Mouse (Mus musculus): Measurements from ENCODE around the gene Dntt. TPM values are rescaled to one million over a fixed set of nuclear protein-coding genes. Genes with fewer than 3 reads are reported as not detected.

The Dntt gene
- total and polyA plus RNA-seq, 2 experiments from 2014 or later, result not detected

- Histone ChIP-seq H3K9me3 (replicated peaks; ENCODE audit: control insufficient read depth, low read length) (no peaks in the 10 kb centered on the region), H3K27me3 (ENCODE audit: control insufficient read depth, insufficient read depth, low read length) (no peaks in the 10 kb centered on the region), H3K4me2 (ENCODE audit: low read depth, low read length) (no peak overlapping the region), H3K9ac (replicated peaks; ENCODE audit: low read depth, low read length) (no peak overlapping the region), H3K4me3 (ENCODE audit: low read depth, low read length) (no peak overlapping the region), H3K27ac (ENCODE audit: low read depth) (no peak overlapping the region), H3K4me1 (ENCODE audit: control insufficient read depth, insufficient read depth) (no peaks in the 10 kb centered on the region), H3K36me3 (replicated peaks; ENCODE audit: control insufficient read depth, insufficient read depth, low read length) (no peaks in the 10 kb centered on the region)
- TF ChIP-seq CTCF (IDR thresholded peaks at IDR 0.05; ENCODE audit: low read depth), result no peak
- TF ChIP-seq EP300 (IDR thresholded peaks at IDR 0.05; ENCODE audit: low read depth), result no peak
- DNase-seq (ENCODE audit: low spot score), result no peak
- WGBS, result 34% methylated on average over 7 of the region's 7 CpGs
- ATAC-seq (ENCODE audit: insufficient read depth, low read depth), result no peak
Observed at GRCm38 (mm10) chr19:40994911-40995310, 34.2 kb upstream of the Dntt start.

DNA sequence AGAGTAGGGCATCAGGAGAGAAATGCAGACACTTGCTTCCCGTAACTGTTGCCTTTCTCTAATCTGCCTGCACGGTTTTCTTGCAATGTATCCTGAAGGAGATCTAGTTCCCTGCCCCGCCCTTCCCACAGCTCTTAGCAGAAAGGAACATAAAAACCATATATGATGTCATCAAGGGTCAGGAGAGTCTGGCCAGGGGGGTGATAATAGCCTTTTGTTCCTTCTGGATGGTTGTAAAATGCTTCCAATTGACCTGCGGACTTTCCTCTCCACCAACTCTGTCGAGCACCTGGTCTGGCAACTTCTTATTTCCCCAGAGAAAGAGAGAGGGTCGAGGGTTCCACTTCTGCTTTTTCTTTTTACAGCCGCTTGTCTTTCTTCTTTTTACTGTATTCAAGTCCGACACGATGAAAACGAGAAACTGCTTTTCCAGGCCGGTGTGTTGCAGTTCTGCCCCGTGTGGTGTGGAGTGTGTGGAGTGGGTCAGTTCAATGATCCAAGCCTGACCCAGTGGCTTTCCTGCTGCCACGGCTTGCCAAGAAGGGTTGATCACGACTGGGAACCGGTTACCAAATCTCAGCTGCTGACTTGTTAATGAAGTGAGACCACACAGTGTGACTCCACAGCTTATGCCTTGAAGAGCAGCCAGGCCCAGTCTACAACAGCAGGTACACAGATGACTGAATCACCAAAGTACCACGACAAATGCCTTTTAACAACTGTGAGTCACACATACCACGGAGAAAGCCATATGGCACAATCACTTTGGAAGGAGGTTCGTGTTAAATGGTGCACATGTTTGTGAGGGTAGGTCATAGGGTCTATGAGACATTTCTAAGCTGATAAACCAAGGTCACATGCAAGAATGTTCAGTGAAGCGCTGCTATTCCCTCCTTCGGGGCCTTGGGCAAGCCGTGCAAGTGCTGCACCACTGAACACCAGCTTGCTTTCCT, 33.4 kb upstream of the Dntt start:
- no peaks in the 10 kb centered on the region for H3K27me3 ChIP-seq (ENCODE audit: control insufficient read depth, insufficient read depth, low read length)
- H3K9ac ChIP-seq (replicated peaks; ENCODE audit: low read depth, low read length), result no peak overlapping the region
- no peak overlapping the region for H3K4me2 ChIP-seq (ENCODE audit: low read depth, low read length)
- 49% methylated on average over 21 of the region's 21 CpGs for WGBS
- DNase-seq (ENCODE audit: low spot score) (no peak), ATAC-seq (ENCODE audit: insufficient read depth, low read depth) (no peak)
- TF ChIP-seq EP300 (IDR thresholded peaks at IDR 0.05; ENCODE audit: low read depth) (no peak), CTCF (IDR thresholded peaks at IDR 0.05; ENCODE audit: low read depth) (no peak)
- no peaks in the 10 kb centered on the region for H3K9me3 ChIP-seq (replicated peaks; ENCODE audit: control insufficient read depth, low read length)
- H3K4me3 ChIP-seq (ENCODE audit: low read depth, low read length), result no peak overlapping the region
- H3K4me1 ChIP-seq (ENCODE audit: control insufficient read depth, insufficient read depth), result no peaks in the 10 kb centered on the region
- H3K27ac ChIP-seq (ENCODE audit: low read depth), result no peak overlapping the region
- H3K36me3 ChIP-seq (replicated peaks; ENCODE audit: control insufficient read depth, insufficient read depth, low read length), result no peaks in the 10 kb centered on the region

DNA sequence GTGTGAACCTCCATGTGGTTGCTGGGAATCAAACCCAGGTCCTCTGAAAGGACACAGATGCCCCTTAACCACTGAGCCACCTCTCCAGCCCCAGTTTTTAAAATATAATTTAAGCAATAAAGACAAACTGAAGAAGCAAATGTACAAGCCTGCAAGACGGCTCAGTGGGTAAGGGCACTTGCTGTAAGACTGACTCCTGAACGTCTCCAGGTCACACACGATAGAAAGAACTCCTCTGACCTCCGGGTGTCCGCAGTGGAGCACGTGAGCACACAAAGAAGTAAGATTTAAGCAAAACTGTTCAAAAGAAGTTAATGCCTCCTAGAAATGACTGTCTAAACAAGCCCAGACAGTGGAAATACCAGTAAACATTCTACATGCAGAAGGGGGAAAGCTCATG, 32.4 kb upstream of the Dntt start:
- TF ChIP-seq CTCF (IDR thresholded peaks at IDR 0.05; ENCODE audit: low read depth) (no peak), EP300 (IDR thresholded peaks at IDR 0.05; ENCODE audit: low read depth) (no peak)
- WGBS, result 81% methylated on average over 6 of the region's 6 CpGs

DNA sequence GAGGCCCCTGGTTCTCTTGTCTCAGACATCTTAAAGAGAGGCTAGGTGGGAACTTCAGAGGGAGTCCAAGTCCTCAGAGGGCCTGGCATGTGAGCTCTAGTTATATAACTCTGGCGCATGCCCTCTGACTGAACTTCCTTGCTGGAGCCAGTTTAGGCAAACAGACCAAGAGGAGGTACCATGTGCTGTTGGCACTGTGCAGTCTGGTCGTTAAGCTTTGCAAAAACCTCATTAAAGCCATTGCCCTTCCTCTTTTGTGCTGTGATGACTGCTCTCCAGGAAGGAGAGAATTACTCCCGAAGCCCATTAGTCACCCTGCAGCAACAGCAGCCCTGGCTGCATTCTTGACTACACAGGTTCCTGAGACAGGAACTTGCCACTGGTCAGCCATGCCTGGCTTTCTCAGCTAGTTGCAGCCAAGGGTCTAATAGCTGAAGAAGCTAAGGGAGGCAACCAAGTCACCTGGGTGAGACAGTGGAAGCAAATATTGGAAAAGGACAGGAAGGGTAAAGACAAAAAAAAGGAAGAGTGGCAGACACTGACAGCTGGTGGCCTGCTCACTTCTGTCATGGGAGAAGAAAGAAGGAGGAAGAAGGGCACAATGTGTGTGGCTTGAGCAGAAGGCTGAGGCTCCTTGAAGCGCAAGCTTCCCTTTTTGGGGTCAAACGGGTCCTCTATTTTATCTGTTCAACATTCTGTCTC, 30.5 kb upstream of the Dntt start:
- TF ChIP-seq EP300 (IDR thresholded peaks at IDR 0.05; ENCODE audit: low read depth), result no peak
- no peak for TF ChIP-seq CTCF (IDR thresholded peaks at IDR 0.05; ENCODE audit: low read depth)
- Histone ChIP-seq H3K36me3 (replicated peaks; ENCODE audit: control insufficient read depth, insufficient read depth, low read length) (no peaks in the 10 kb centered on the region), H3K27me3 (ENCODE audit: control insufficient read depth, insufficient read depth, low read length) (no peaks in the 10 kb centered on the region), H3K9me3 (replicated peaks; ENCODE audit: control insufficient read depth, low read length) (no peaks in the 10 kb centered on the region), H3K9ac (replicated peaks; ENCODE audit: low read depth, low read length) (no peak overlapping the region), H3K4me3 (ENCODE audit: low read depth, low read length) (no peak overlapping the region), H3K27ac (ENCODE audit: low read depth) (no peak overlapping the region), H3K4me2 (ENCODE audit: low read depth, low read length) (no peak overlapping the region), H3K4me1 (ENCODE audit: control insufficient read depth, insufficient read depth) (no peaks in the 10 kb centered on the region)
- 56% methylated on average over 5 of the region's 5 CpGs for WGBS
- ATAC-seq (ENCODE audit: insufficient read depth, low read depth) (no peak), DNase-seq (ENCODE audit: low spot score) (no peak)

More for the DNA sequence above, 32.4 kb upstream of the Dntt start:
- DNase-seq (ENCODE audit: low spot score) (no peak), ATAC-seq (ENCODE audit: insufficient read depth, low read depth) (no peak)
- H3K27me3 ChIP-seq (ENCODE audit: control insufficient read depth, insufficient read depth, low read length), result no peaks in the 10 kb centered on the region
- H3K4me3 ChIP-seq (ENCODE audit: low read depth, low read length), result no peak overlapping the region
- H3K27ac ChIP-seq (ENCODE audit: low read depth), result no peak overlapping the region
- H3K9me3 ChIP-seq (replicated peaks; ENCODE audit: control insufficient read depth, low read length), result no peaks in the 10 kb centered on the region
- no peaks in the 10 kb centered on the region for H3K36me3 ChIP-seq (replicated peaks; ENCODE audit: control insufficient read depth, insufficient read depth, low read length)
- no peak overlapping the region for H3K4me2 ChIP-seq (ENCODE audit: low read depth, low read length)
- no peak overlapping the region for H3K9ac ChIP-seq (replicated peaks; ENCODE audit: low read depth, low read length)
- H3K4me1 ChIP-seq (ENCODE audit: control insufficient read depth, insufficient read depth), result no peaks in the 10 kb centered on the region

GRCm38 (mm10) chr19:40999569-40999968, 29.5 kb upstream of the Dntt start:
- DNase-seq (ENCODE audit: low spot score) (no peak), ATAC-seq (ENCODE audit: insufficient read depth, low read depth) (no peak)
- H3K9me3 ChIP-seq (replicated peaks; ENCODE audit: control insufficient read depth, low read length), result no peaks in the 10 kb centered on the region
- no peaks in the 10 kb centered on the region for H3K27me3 ChIP-seq (ENCODE audit: control insufficient read depth, insufficient read depth, low read length)
- WGBS, result 46% methylated on average over 3 of the region's 3 CpGs
- no peaks in the 10 kb centered on the region for H3K4me1 ChIP-seq (ENCODE audit: control insufficient read depth, insufficient read depth)
- no peak overlapping the region for H3K27ac ChIP-seq (ENCODE audit: low read depth)
- no peak overlapping the region for H3K9ac ChIP-seq (replicated peaks; ENCODE audit: low read depth, low read length)
- no peak overlapping the region for H3K4me3 ChIP-seq (ENCODE audit: low read depth, low read length)
- no peak for TF ChIP-seq CTCF (IDR thresholded peaks at IDR 0.05; ENCODE audit: low read depth)
- TF ChIP-seq EP300 (IDR thresholded peaks at IDR 0.05; ENCODE audit: low read depth), result no peak
- no peaks in the 10 kb centered on the region for H3K36me3 ChIP-seq (replicated peaks; ENCODE audit: control insufficient read depth, insufficient read depth, low read length)
- H3K4me2 ChIP-seq (ENCODE audit: low read depth, low read length), result no peak overlapping the region
